Mouse (Mus musculus): ENCODE measurements around the gene B3gnt2.

B3gnt2 gene

GRCm38 (mm10) chr11:22846960-22847731, 13.6 kb downstream of the B3gnt2 start:
- no peak for DNase-seq

DNA sequence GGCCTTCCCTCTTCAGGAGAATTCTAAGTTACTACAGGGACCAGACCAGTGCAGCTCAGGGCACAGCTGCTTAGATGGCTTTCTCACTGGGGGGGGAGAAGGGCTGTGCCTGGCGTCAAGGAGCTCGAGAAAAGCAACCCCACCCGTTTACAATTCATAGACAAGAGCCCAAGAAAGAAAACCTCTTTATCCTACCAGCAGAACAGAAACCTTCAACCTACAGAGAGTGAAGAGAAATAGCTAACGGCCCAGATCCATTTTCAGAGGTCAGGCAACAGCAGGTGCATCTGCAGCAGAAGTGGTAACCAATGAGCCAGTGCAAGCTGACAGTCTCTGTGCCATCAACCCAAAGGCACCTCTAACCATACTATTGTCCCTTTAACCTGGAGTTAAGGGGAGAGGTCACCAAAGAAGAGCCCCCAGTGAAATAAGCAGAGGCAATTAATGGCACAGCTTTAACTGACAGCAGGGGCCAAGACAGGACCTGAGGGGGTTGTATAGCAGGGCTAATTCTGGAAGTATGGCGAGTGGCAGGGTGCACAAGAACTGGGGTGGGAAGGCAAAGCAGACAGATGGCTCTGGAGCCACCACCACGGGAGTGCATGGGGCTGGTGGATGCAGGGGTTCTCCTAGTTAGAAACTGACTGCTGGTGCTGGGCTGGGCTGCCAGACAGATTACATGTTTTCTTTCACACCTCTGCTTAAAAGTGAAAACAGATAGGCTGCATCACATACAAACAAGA, 14.5 kb downstream of the B3gnt2 start:
- no peak for DNase-seq

GRCm38 (mm10) chr11:22844754-22845718, 15.7 kb downstream of the B3gnt2 start:
- no peak for DNase-seq

GRCm38 (mm10) chr11:22839456-22839855, 21.3 kb downstream of the B3gnt2 start:
- DNase-seq: no peak

GRCm38 (mm10) chr11:22838361-22838760, 22.4 kb downstream of the B3gnt2 start:
- DNase-seq: no peak

- DNase-seq: no peak
Observed at GRCm38 (mm10) chr11:22836269-22836668, 24.5 kb downstream of the B3gnt2 start.

GRCm38 (mm10) chr11:22832600-22832999, 28.2 kb downstream of the B3gnt2 start:
- no peak for DNase-seq

- DNase-seq: no peak
Observed at GRCm38 (mm10) chr11:22831916-22832315, 28.8 kb downstream of the B3gnt2 start.

GRCm38 (mm10) chr11:22830684-22831083, 30.1 kb downstream of the B3gnt2 start:
- DNase-seq: no peak

- DNase-seq: no peak
Observed at GRCm38 (mm10) chr11:22830179-22830611, 30.6 kb downstream of the B3gnt2 start.

DNA sequence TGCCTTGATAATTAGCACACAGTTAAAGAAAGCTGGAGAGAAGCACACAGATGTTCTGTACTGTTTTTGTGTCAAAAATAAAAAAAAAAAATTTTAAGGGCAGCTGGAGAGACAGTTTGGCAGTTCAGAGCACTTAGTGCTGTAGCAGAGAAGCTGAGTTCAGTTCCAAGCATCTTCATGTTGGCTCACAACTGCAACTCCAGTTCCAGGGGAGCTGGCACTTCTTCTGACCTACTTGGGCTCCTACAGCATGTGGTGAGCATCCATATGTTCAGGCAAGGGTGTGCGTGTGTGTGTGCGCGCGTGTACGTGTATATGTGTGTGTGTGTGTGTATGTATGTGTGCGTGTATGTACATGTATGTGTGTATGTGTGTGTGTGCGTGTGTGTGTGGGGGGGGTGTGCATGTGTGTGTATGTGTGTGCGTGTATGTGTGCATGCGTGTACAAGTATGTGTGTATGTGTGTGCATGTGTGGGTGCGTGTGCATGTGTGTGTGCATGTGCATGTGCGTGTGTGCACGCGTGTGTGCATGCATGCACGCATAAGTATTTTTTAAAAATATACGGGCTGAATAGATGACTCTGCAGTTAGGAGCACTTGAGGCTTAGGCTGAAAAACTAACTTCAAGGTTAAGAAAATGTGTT, 31.7 kb downstream of the B3gnt2 start:
- DNase-seq: peak in 1 of 2 experiments; percentile 23

- no peak for DNase-seq
Observed at GRCm38 (mm10) chr11:22827514-22828080, 33.2 kb downstream of the B3gnt2 start.

- DNase-seq: no peak
Observed at GRCm38 (mm10) chr11:22826665-22827064, 34.1 kb downstream of the B3gnt2 start.

- DNase-seq: no peak
Observed at GRCm38 (mm10) chr11:22826051-22826450, 34.7 kb downstream of the B3gnt2 start.

DNA sequence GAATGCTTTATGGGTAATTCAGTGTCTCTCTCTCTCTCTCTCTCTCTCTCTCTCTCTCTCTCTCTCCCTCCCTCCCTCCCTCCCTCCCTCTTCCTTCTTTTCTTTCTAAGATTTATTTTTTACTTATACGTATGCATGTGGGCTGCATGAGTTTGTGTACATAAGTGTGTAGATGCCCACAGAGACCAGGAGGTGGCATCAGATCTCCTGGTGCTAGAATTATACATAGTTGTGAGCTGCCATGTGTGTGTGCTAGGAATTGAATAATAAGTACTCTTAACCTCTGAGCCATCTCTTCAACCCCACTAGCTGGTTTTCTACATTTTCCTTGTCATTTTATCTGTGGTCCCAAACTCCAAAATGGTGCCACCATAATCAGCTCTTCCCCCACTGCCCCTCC, 35.2 kb downstream of the B3gnt2 start:
- no peak for DNase-seq

DNA sequence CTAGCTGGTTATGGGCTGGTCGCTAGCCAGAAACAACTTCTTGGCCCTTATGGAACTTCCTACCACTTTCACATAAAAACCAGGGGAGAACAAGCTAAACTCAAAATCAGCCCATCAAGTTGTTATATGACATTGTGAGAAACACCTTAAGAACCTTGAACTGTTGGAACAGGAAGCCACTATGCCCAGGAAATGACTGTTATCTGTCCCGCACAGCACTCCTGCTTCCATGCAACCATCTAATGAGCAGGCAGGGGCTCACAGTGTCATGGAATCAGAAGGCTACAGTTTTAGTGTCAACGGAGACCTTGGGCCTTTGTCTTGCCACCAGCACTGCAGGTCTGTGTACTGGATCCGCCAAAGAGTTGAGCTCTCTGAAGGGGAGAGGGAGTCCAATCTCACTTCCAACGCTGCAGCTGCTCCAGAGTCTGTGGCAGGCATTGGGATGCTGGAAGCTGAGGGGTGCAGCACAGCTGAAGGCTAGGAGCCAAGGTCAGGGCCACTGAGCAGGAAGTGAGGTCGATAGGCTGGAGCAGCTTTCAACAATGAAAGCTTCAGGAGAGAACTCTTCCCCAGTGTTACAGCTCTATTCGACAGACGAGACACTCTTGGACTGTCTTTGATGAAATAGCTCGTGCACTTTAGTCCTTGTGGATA, 36.6 kb downstream of the B3gnt2 start:
- DNase-seq: no peak

DNA sequence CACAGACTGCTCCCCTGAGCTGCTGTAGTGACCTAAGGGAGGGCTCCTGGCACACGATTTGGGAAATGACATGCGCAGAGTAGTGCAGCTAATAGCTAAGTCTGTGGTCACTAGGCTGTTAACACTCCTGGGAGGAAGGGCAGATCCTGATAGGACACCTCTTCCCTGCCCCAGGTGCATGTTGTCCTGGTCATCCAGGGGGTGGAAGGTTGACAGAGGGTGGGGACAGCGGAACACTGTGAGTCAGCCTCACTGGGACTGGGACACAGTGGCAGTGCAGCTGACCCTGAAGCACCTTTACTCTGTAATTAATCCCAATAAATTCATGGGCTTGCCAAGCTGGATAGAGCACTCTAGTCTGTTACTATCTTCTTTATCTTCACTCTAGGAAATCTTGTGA, 39.5 kb downstream of the B3gnt2 start:
- no peak for DNase-seq

DNA sequence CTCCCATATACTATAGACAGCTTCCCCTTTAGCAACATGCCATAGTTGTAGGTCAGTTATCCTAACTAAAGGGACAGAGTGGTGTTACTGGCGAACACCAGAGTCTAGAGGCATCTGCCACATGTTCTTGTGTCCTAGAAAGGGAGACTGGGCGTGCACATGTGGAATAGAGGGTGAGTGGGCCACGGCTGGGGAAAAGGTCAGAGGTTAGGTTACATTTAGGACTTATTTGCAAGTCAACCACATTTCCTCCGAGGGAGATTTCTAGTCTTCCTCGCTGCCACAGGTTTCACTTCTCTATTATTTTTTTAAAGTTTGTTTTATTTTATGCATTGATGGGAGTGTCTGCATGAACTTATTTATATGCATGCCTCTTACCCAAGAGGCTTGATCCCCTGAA, 42.4 kb downstream of the B3gnt2 start:
- no peak for DNase-seq

DNA sequence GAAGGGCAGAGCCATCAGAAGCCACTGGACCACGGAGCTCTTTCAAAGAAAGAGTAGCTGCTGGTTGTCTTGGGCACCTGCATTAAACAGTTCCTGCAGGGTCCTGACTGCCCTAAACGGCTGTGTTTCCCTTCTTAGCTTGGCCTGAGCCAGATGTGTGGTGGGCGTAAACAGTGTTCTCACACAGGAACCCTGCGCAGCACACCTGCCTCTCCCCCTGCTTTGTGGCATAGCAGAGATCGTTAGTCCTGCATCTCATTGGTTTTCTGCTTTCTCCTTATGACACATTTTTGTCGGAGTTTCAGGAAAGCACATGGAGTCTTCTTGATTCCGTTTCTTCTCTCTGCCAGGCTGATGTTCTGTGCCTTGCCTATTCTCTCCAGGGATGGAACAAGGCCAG, 44.9 kb downstream of the B3gnt2 start:
- no peak for DNase-seq

GRCm38 (mm10) chr11:22815143-22815542, 45.6 kb downstream of the B3gnt2 start:
- DNase-seq: no peak

DNA sequence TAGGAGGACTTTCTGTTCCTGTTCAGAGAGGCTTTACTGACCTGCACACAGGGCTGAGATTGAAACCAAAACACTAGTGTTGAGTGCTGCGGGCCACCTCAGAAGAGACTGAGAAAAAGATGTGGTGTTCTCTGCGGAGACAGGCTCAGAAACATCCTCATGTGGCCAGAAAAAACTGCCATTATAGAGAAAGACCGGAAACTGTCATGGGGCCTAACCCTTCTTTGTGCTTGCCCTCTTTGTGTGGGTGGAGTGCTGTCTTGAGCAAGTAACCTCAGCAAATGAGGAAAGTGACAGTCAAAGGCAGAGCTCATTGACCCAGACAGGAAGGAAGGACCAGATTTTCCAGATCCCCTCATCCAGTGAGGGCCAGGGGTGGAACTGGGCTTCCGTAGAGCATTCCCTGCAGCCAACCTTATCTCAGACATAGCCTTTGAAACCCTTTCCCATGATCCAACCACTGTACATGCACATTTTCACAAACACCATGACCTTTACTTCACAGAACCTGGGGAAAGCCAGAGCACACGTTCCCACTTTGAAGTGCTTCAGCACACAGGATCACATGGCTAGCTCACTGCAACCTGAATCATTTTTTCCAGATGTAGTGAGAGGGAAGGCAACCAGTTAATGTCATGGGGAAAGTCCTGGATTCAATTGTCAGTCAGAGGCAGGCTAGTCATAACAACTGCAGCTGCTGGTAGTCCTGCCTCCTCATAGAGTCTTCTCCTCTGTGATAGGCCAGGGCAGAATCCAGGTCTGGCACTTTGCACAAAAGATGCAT, 46.6 kb downstream of the B3gnt2 start:
- no peak for DNase-seq

All from cerebellum, postnatal 25 days (tissue).